Mouse (Mus musculus) brain, embryonic 14.5 days (tissue): ENCODE measurements around the gene Neurl1a.

Experiments used
- CTCF ChIP-seq: fragments of 200-500 bp; IDR thresholded peaks from 2 replicates; pipeline ENCODE4 v1.5.1; 2012; ENCODE audit warnings: inconsistent platforms, mild to moderate bottlenecking, moderate library complexity, borderline replicate concordance; ENCODE audit not compliant: insufficient read depth, insufficient read length; ENCODE audit errors: extremely low read depth
- POLR2A ChIP-seq: fragments of 200-500 bp; IDR thresholded peaks from 2 replicates; pipeline ENCODE4 v1.6.1; 2012; ENCODE audit warnings: mild to moderate bottlenecking, inconsistent platforms, borderline replicate concordance; ENCODE audit not compliant: poor library complexity, insufficient read depth, insufficient read length, severe bottlenecking; ENCODE audit errors: extremely low read depth

GRCm38 (mm10) chr19:47176916-47177505 lies 1.6 kb upstream of the Neurl1a start:
- TF ChIP-seq POLR2A (no peak), CTCF (no peak)
